Mouse (Mus musculus): ENCODE measurements around the gene Neu4. TPM values are rescaled to one million over a fixed set of nuclear protein-coding genes. Genes with fewer than 3 reads are reported as not detected.
"Not testable (repeated sequence)": the region's sequence is repeated elsewhere in the genome, so short reads cannot be mapped to it uniquely, and the experiment has no call there.

The Neu4 gene
- polyA plus RNA-seq (2016; fragmentation: Nextera tagmentation; extraction: Ambion mirVana) = not detected in 2 replicates

- Histone ChIP-seq H3K36me3 (no peaks in the 10 kb centered on the region), H3K27ac (no peak within 1 kb of the TSS), H3K9me3 (no peaks in the 10 kb centered on the region; the same call in 1 of the 2 replicates), H3K27me3 (ENCODE audit: insufficient read depth, poor library complexity, severe bottlenecking) (no peaks in the 10 kb centered on the region), H3K4me3 (no peak within 1 kb of the TSS), H3K4me1 (no peaks in the 10 kb centered on the region)
- WGBS = 87% methylated on average over 6 of the region's 6 CpGs
- DNase-seq (ENCODE audit: low spot score) = no peak
Measured at GRCm38 (mm10) chr1:94020151-94020550, at the start of gene Neu4. TSS of gene Neu4 (plus strand) at chr1:94020451.

GRCm38 (mm10) chr1:93970797-93971196 lies 49.5 kb upstream of the Neu4 start:
- not testable (repeated sequence) for H3K27ac ChIP-seq; H3K4me3 ChIP-seq; H3K9me3 ChIP-seq; H3K27me3 ChIP-seq (ENCODE audit: insufficient read depth, poor library complexity, severe bottlenecking); H3K4me1 ChIP-seq; H3K36me3 ChIP-seq; DNase-seq (ENCODE audit: low spot score)
- no CpG with 5 or more reads among the region's 4 CpGs for WGBS

GRCm38 (mm10) chr1:93975764-93976163 lies 44.5 kb upstream of the Neu4 start:
- not testable (repeated sequence) for H3K4me1 ChIP-seq; DNase-seq (ENCODE audit: low spot score); H3K36me3 ChIP-seq; H3K27me3 ChIP-seq (ENCODE audit: insufficient read depth, poor library complexity, severe bottlenecking); H3K4me3 ChIP-seq; H3K27ac ChIP-seq; H3K9me3 ChIP-seq
- 72% methylated on average over 2 of the region's 4 CpGs for WGBS

DNA sequence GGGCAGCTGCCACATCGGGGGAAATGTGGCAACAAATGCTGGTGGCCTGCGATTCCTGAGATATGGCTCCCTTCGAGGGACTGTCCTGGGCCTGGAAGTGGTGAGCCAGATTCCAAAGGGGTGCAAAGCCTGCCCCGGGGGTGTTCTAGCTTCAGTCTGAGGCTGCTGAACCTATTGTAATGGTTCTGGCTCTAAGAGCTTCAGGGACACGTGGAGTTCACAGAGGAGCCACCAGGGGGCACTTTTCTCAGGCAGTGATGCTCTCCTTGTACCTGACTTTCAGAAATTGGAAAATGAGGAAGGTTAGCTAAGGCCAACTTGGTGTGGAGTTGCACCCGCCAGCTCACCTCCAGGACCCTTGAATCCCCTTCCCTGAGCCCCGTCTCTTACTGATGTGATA lies 42.0 kb upstream of the Neu4 start:
- H3K27me3 ChIP-seq (ENCODE audit: insufficient read depth, poor library complexity, severe bottlenecking); H3K36me3 ChIP-seq; H3K27ac ChIP-seq; DNase-seq (ENCODE audit: low spot score); H3K4me1 ChIP-seq; H3K4me3 ChIP-seq; H3K9me3 ChIP-seq: not testable (repeated sequence)
- no CpG with 5 or more reads among the region's 7 CpGs for WGBS

- not testable (repeated sequence) for DNase-seq (ENCODE audit: low spot score); H3K9me3 ChIP-seq; H3K4me1 ChIP-seq; H3K27ac ChIP-seq; H3K4me3 ChIP-seq; H3K36me3 ChIP-seq; H3K27me3 ChIP-seq (ENCODE audit: insufficient read depth, poor library complexity, severe bottlenecking)
- no CpG with 5 or more reads among the region's 2 CpGs for WGBS
Measured at GRCm38 (mm10) chr1:93980932-93981331, 39.3 kb upstream of the Neu4 start.

GRCm38 (mm10) chr1:93986167-93986566 lies 34.1 kb upstream of the Neu4 start:
- Histone ChIP-seq H3K4me1 (no peaks in the 10 kb centered on the region), H3K9me3 (no peaks in the 10 kb centered on the region), H3K4me3 (no peak overlapping the region), H3K27me3 (ENCODE audit: insufficient read depth, poor library complexity, severe bottlenecking) (no peaks in the 10 kb centered on the region), H3K27ac (no peak overlapping the region), H3K36me3 (no peaks in the 10 kb centered on the region)
- 38% methylated on average over 3 of the region's 3 CpGs for WGBS
- DNase-seq (ENCODE audit: low spot score) = no peak

DNA sequence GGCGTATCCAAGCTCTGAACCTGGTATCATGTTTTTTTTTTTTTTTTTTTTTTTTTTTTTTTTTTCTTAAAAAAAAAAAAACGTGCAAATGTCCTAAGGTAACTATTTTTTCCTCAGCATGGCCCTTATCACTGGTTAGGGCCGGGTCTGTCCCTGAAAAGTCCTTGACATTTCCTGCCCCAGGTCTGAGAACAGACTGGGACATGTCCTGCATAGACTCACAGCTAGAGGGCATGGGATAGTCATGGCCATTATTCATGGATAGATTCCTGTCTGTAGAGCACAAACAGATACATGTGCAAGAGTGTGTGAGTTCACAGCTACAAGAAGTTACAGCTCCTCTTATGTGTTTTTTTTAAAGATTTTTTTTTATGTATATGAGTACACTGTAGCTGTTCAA lies 31.5 kb upstream of the Neu4 start:
- Histone ChIP-seq H3K4me3 (no peak overlapping the region), H3K36me3 (no peaks in the 10 kb centered on the region), H3K27me3 (ENCODE audit: insufficient read depth, poor library complexity, severe bottlenecking) (no peaks in the 10 kb centered on the region), H3K4me1 (no peaks in the 10 kb centered on the region), H3K9me3 (no peaks in the 10 kb centered on the region), H3K27ac (no peak overlapping the region)
- no peak for DNase-seq (ENCODE audit: low spot score)
- WGBS = 53% methylated on average over 3 of the region's 3 CpGs

DNA sequence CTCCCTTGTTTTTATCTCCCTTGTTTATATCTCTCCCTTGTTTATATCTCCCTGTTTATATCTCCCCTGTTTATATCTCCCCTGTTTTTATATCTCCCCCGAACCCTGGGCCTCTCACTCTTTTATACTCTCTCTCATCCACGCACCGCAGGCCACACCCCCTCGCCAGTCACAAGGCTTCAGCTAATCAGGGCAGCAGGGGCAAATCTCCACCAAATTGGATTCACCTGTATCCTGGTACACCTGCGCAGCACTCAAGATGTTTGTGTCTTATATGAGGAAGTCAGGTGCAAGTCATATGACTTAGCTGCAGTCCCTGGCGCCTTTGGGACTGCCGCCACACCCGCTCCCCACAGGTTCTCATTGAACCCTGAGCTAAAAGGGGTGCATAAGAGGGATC lies 30.0 kb upstream of the Neu4 start, which contains the start of gene Gal3st2c:
TSS of gene Gal3st2c (plus strand) at position 301 of the 400 bp plus-strand sequence.
- 93% methylated on average over 7 of the region's 8 CpGs for WGBS
- not testable (repeated sequence) for H3K4me1 ChIP-seq; H3K9me3 ChIP-seq; H3K36me3 ChIP-seq; DNase-seq (ENCODE audit: low spot score); H3K27me3 ChIP-seq (ENCODE audit: insufficient read depth, poor library complexity, severe bottlenecking); H3K4me3 ChIP-seq; H3K27ac ChIP-seq

DNA sequence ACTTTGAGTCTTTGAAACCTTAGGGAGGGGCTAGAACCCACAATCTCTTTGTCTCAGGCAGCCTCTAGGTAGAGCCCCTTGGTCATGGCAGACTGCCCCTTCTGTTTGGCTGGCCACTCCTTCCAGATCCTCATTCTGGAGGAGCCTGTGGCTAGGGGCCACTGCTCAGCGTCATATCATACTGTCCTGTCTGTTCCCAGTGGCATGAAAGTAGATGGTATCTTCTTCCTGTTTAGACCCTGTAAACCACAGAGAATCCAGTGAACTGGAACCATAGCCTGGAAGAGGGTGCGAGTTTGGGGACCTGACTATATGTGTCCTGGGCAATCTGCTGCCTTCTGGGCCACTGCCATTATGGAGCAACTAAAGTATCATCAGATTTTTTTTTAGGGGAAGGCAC lies 29.2 kb upstream of the Neu4 start:
- not testable (repeated sequence) for H3K4me1 ChIP-seq; H3K27ac ChIP-seq; H3K9me3 ChIP-seq; H3K4me3 ChIP-seq; DNase-seq (ENCODE audit: low spot score); H3K36me3 ChIP-seq; H3K27me3 ChIP-seq (ENCODE audit: insufficient read depth, poor library complexity, severe bottlenecking)
- 74% methylated on average over 2 of the region's 2 CpGs for WGBS

DNA sequence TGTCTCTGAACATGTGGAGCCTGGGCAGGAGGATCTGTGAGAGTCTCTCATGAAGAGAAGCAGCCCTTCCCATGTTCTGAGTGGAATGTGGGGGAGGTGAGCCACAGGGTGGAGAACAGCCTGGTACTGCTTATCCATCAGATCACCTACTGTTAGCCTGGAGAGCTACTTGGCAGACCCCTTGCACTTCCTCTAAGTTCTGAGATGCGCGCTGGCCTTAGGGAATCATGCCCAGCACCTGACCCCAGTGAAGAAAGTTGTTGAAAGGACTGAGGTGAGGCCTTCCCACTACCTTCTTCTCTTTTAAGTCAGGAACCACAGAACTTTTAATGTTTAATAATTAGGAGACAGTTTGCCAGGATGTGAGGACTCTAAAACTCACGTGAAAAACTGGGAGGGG lies 28.8 kb upstream of the Neu4 start:
- H3K36me3 ChIP-seq; DNase-seq (ENCODE audit: low spot score); H3K27me3 ChIP-seq (ENCODE audit: insufficient read depth, poor library complexity, severe bottlenecking); H3K9me3 ChIP-seq; H3K4me1 ChIP-seq; H3K4me3 ChIP-seq; H3K27ac ChIP-seq: not testable (repeated sequence)
- 78% methylated on average over 3 of the region's 3 CpGs for WGBS

GRCm38 (mm10) chr1:94001023-94001422 lies 19.2 kb upstream of the Neu4 start:
- Histone ChIP-seq H3K4me3 (no peak overlapping the region), H3K36me3 (no peaks in the 10 kb centered on the region), H3K27ac (no peak overlapping the region), H3K9me3 (no peaks in the 10 kb centered on the region), H3K27me3 (ENCODE audit: insufficient read depth, poor library complexity, severe bottlenecking) (no peaks in the 10 kb centered on the region), H3K4me1 (no peaks in the 10 kb centered on the region)
- DNase-seq (ENCODE audit: low spot score) = no peak
- 70% methylated on average over 2 of the region's 2 CpGs for WGBS

DNA sequence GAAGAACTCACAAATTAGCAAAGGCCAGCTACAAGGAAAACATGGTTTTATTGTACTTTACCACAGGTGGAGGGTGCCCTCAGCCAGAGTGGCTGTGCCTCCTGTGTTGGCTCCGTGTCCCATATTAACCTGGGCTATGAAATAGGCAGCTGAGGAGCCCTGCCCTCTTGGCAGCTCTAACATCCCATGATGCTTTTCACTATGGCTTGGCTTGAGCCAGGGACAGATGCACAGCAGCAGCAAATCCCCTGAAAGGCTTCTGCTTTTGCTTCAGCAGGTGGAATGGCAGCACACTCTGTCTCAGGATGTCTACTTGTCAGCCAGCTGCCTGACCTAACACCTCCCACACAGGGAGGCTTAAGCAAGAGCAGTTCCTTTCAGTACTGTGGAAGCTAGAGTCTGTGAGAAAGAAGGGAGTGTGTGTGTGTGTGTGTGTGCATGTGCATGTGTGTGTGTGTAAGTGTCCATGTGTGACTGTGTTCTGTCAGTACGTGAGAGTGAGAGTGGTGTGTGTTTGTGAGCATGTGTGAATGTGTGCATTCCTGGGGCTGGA lies 14.2 kb upstream of the Neu4 start:
- H3K9me3 ChIP-seq; H3K4me3 ChIP-seq; H3K27ac ChIP-seq; DNase-seq (ENCODE audit: low spot score); H3K36me3 ChIP-seq; H3K4me1 ChIP-seq; H3K27me3 ChIP-seq (ENCODE audit: insufficient read depth, poor library complexity, severe bottlenecking): not testable (repeated sequence)
- WGBS = 66% methylated on average over 2 of the region's 2 CpGs

DNA sequence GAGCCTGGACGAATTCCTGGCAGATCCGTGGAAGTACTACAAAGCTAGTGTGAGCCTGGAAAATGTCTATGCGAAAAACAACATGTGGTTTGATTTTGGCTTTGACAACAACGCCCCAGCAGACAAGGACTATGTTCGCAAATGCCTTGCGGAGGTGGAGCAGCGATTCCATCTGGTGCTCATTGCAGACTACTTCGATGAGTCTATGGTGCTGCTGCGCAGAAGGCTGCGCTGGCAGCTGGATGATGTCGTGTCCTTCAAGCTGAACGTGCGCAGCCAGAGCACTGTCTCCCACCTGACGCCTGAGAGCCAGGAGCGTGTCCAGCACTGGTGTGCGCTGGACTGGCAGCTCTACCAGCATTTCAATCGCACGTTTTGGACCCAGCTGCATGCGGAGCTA lies 11.4 kb upstream of the Neu4 start:
- not testable (repeated sequence) for H3K27me3 ChIP-seq (ENCODE audit: insufficient read depth, poor library complexity, severe bottlenecking); H3K4me3 ChIP-seq; DNase-seq (ENCODE audit: low spot score); H3K4me1 ChIP-seq; H3K27ac ChIP-seq; H3K36me3 ChIP-seq; H3K9me3 ChIP-seq
- WGBS = 79% methylated on average over 16 of the region's 19 CpGs

DNA sequence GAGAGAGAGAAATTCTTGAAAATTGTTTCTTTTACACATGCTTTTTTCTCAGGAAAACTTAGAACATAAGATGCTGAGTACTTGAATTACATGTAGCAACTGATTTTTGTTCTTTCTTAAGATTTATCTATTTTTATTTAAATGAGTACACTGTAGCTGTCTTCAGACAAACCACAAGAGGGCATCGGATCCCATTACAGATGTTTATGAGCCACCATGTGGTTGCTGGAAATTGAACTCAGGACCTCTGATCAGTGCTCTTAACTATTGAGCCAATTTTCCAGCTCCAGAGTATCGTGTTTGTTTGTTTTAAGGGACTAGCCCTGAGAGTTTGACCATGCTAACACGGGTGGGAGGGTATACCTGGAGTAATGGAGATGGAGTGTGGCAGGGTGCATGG lies 8.6 kb upstream of the Neu4 start:
- Histone ChIP-seq H3K36me3 (no peaks in the 10 kb centered on the region), H3K27me3 (ENCODE audit: insufficient read depth, poor library complexity, severe bottlenecking) (no peaks in the 10 kb centered on the region), H3K27ac (no peak overlapping the region), H3K9me3 (no peaks in the 10 kb centered on the region), H3K4me1 (no peaks in the 10 kb centered on the region), H3K4me3 (no peak overlapping the region)
- 61% methylated on average over 3 of the region's 3 CpGs for WGBS
- DNase-seq (ENCODE audit: low spot score) = no peak
